Mouse (Mus musculus): ENCODE data around the gene Sox12. TPM values are rescaled to one million over a fixed set of nuclear protein-coding genes. Genes with fewer than 3 reads are reported as not detected.
A peak's percentile ranks its signal among the peaks of the same experiment; 100 is the strongest.

Gene Sox12
- polyA plus RNA-seq, 1 experiment from 2014 or later, result 10.4 TPM

DNA sequence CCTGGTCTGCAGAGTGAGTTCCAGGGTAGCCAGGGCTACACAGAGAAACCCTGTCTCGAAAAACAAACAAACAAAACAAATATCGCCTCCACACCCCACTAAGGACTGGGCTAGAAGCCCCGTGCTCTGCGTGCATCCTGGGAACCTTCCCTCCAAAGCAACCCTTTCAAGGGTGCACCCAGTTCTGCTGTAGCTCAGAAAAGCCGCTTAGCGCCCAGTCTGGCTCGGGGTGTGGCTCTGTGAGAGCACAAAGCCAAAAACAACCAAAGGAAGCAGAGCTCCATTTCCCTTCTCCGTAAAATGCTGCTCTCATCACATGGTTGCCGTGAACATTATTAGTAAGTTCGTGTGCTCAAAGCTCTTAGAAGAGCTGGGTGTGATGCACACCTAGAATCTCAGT lies 53.5 kb downstream of the Sox12 start:
- Histone ChIP-seq H3K27ac (replicated peaks; ENCODE audit: low read depth, low read length) (no peak overlapping the region), H3K4me3 (ENCODE audit: low read depth, low read length) (peak overlapping the region; percentile 43), H3K27me3 (replicated peaks; ENCODE audit: control insufficient read depth, insufficient read depth, low read length) (no peaks in the 10 kb centered on the region), H3K9me3 (ENCODE audit: control insufficient read depth, low read length) (no peaks in the 10 kb centered on the region), H3K4me1 (ENCODE audit: control insufficient read depth, insufficient read depth, low read length) (no peaks in the 10 kb centered on the region), H3K9ac (ENCODE audit: low read depth, low read length) (peak overlapping the region; percentile 49; the same call in 1 of the 2 replicates), H3K4me2 (ENCODE audit: low read depth, low read length) (peak overlapping the region; percentile 69), H3K36me3 (ENCODE audit: control insufficient read depth, insufficient read depth, low read length) (no peaks in the 10 kb centered on the region)
- 10% methylated on average over 10 of the region's 10 CpGs for WGBS
- DNase-seq (ENCODE audit: low spot score), result no peak
- ATAC-seq (ENCODE audit: low read depth), result peak; percentile 20; the same call in 1 of the 2 replicates

Other genes starting within 250 kb of the Sox12 start
- gene Csnk2a1, start 171.2 kb downstream of the Sox12 start, polyA plus RNA-seq (2014; fragmentation: Nextera tagmentation; extraction: Ambion mirVana), result 84.5 and 86.4 TPM in 2 replicates
- gene Tbc1d20, start 104.2 kb downstream of the Sox12 start, polyA plus RNA-seq (2014; fragmentation: Nextera tagmentation; extraction: Ambion mirVana), result 31.0 and 32.2 TPM in 2 replicates
- gene Rbck1, start 65.4 kb downstream of the Sox12 start, polyA plus RNA-seq (2014; fragmentation: Nextera tagmentation; extraction: Ambion mirVana), result 79.5 and 82.2 TPM in 2 replicates
- 3.0 and 3.3 TPM in 2 replicates for gene Trib3, start 54.0 kb downstream of the Sox12 start, polyA plus RNA-seq (2014; fragmentation: Nextera tagmentation; extraction: Ambion mirVana)
- gene Nrsn2, start 21.4 kb downstream of the Sox12 start, polyA plus RNA-seq (2014; fragmentation: Nextera tagmentation; extraction: Ambion mirVana), result 2.5 and 2.7 TPM in 2 replicates
- 29.5 and 36.4 TPM in 2 replicates for gene Zcchc3, start 17.0 kb upstream of the Sox12 start, polyA plus RNA-seq (2014; fragmentation: Nextera tagmentation; extraction: Ambion mirVana)
- gene 6820408C15Rik, start 17.5 kb upstream of the Sox12 start, polyA plus RNA-seq (2014; fragmentation: Nextera tagmentation; extraction: Ambion mirVana), result 0.87 and 5.1 TPM in 2 replicates
- gene Defb23, start 66.6 kb upstream of the Sox12 start, polyA plus RNA-seq (2014; fragmentation: Nextera tagmentation; extraction: Ambion mirVana), result not detected in 2 replicates
- not detected in 2 replicates for gene Defb20, start 79.0 kb upstream of the Sox12 start, polyA plus RNA-seq (2014; fragmentation: Nextera tagmentation; extraction: Ambion mirVana)
- gene Defb22, start 92.1 kb upstream of the Sox12 start, polyA plus RNA-seq (2014; fragmentation: Nextera tagmentation; extraction: Ambion mirVana), result not detected in 2 replicates
- gene Defb26, start 113.6 kb upstream of the Sox12 start, polyA plus RNA-seq (2014; fragmentation: Nextera tagmentation; extraction: Ambion mirVana), result not detected in 2 replicates
- gene Defb28, start 120.2 kb upstream of the Sox12 start, polyA plus RNA-seq (2014; fragmentation: Nextera tagmentation; extraction: Ambion mirVana), result not detected in 2 replicates
- gene Defb29, start 142.0 kb upstream of the Sox12 start, polyA plus RNA-seq (2014; fragmentation: Nextera tagmentation; extraction: Ambion mirVana), result not detected in 2 replicates
- gene Gm17416, start 171.3 kb upstream of the Sox12 start, polyA plus RNA-seq (2014; fragmentation: Nextera tagmentation; extraction: Ambion mirVana), result not detected in 2 replicates
- gene Defb21, start 174.7 kb upstream of the Sox12 start, polyA plus RNA-seq (2014; fragmentation: Nextera tagmentation; extraction: Ambion mirVana), result not detected in 2 replicates
- not detected in 2 replicates for gene Defb19, start 182.2 kb upstream of the Sox12 start, polyA plus RNA-seq (2014; fragmentation: Nextera tagmentation; extraction: Ambion mirVana)
- gene Defb45, start 201.3 kb upstream of the Sox12 start, polyA plus RNA-seq (2014; fragmentation: Nextera tagmentation; extraction: Ambion mirVana), result not detected in 2 replicates
- gene Defb36, start 206.3 kb upstream of the Sox12 start, polyA plus RNA-seq (2014; fragmentation: Nextera tagmentation; extraction: Ambion mirVana), result not detected in 2 replicates
- 2.3 and 2.7 TPM in 2 replicates for gene Defb25, start 225.0 kb upstream of the Sox12 start, polyA plus RNA-seq (2014; fragmentation: Nextera tagmentation; extraction: Ambion mirVana)
- 4.7 and 7.0 TPM in 2 replicates for gene Rem1, start 228.9 kb upstream of the Sox12 start, polyA plus RNA-seq (2014; fragmentation: Nextera tagmentation; extraction: Ambion mirVana)

Data from embryonic facial prominence, embryonic 14.5 days (tissue).